ENCODE assay signal across 15 mouse cellular contexts in genomic region chr4:99931807-99932206, GRCm38 (mm10). TPM values are rescaled to one million over a fixed set of nuclear protein-coding genes. Genes with fewer than 3 reads are reported as not detected.
A peak's percentile ranks its signal among the peaks of the same experiment; 100 is the strongest.
DNase-seq lines count a peak whose midpoint lies in the region; ATAC-seq and TF ChIP-seq lines count a peak whose summit lies in the region.
"Had no signal": no experiment of that assay in that cellular context is flagged by ENCODE, and none has a peak within 500 bp of the region (broad histone marks: within the 10 kb centered on the region; RNA-seq: fewer than 3 reads in every experiment).

No protein-coding gene starts in this region.

- TF ChIP-seq POLR2A in cerebellum, adult 2 months (IDR thresholded peaks at IDR 0.05; ENCODE audit: borderline replicate concordance, insufficient read depth, low read length) = no peak

- no peak for ATAC-seq in heart, embryonic 13.5 days (ENCODE audit: extremely low read depth, insufficient number of reproducible peaks, low FRiP score, low TSS enrichment)
- no peak for ATAC-seq in liver, embryonic 16.5 days (ENCODE audit: low read depth)
- ATAC-seq: Patski had no signal

- peaks cover 56% of the 10 kb centered on the region for H3K4me1 ChIP-seq in heart, embryonic 13.5 days
- H3K4me1 ChIP-seq in liver, embryonic 16.5 days (ENCODE audit: control insufficient read depth, low read depth, low read length) = no peaks in the 10 kb centered on the region; the same call in none of the 2 replicates
- H3K4me1 ChIP-seq in cerebellum, adult 2 months (ENCODE audit: control insufficient read depth, insufficient read depth, low read length) = peaks cover 17% of the 10 kb centered on the region

- no peak for TF ChIP-seq CTCF in layer of hippocampus, adult 2 months (conservative IDR thresholded peaks at IDR 0.05)
- no peak for TF ChIP-seq CTCF in cerebellum, adult 2 months (IDR thresholded peaks at IDR 0.05; ENCODE audit: borderline replicate concordance, insufficient read depth, low read depth, low read length)

- DNase-seq in layer of hippocampus, adult 2 months (ENCODE audit: low spot score in 2 of 2) = no peak
- no peak for DNase-seq in layer of hippocampus, postnatal 14 days (ENCODE audit: low spot score in 2 of 2)
- DNase-seq in gastrocnemius, postnatal 25 days = peak; percentile 38
- no peak for DNase-seq in cerebellum, adult 2 months
- no peak for DNase-seq in kidney, postnatal 14 days
- DNase-seq: cerebellum, postnatal 10 days; right cerebral cortex, postnatal 14 days; thymus, postnatal 14 days had no signal

- 45% methylated on average over 4 of the region's 4 CpGs for WGBS in heart, embryonic 13.5 days
- 79% methylated on average over 4 of the region's 4 CpGs for WGBS in liver, embryonic 16.5 days (ENCODE audit: insufficient replicate concordance)
- WGBS in cerebellum, adult 2 months = 81% methylated on average over 4 of the region's 4 CpGs

- H3K9me3 ChIP-seq in heart, embryonic 13.5 days = no peaks in the 10 kb centered on the region
- H3K9me3 ChIP-seq in liver, embryonic 16.5 days (replicated peaks; ENCODE audit: control insufficient read depth, low read length) = no peaks in the 10 kb centered on the region
- H3K9me3 ChIP-seq: embryonic facial prominence, embryonic 12.5 days; limb, embryonic 15.5 days had no signal

- no peaks in the 10 kb centered on the region for H3K27me3 ChIP-seq in heart, embryonic 13.5 days (replicated peaks)
- H3K27me3 ChIP-seq in liver, embryonic 16.5 days (ENCODE audit: control insufficient read depth, insufficient read depth, low read depth, low read length) = no peaks in the 10 kb centered on the region
- no peaks in the 10 kb centered on the region for H3K27me3 ChIP-seq in cerebellum, adult 2 months (ENCODE audit: control insufficient read depth, insufficient read depth, low read length)
- H3K27me3 ChIP-seq: CH12.LX; embryonic facial prominence, embryonic 12.5 days; limb, embryonic 15.5 days; Patski had no signal

- H3K9ac ChIP-seq in heart, embryonic 13.5 days = peak overlapping the region; percentile 92
- no peak overlapping the region for H3K9ac ChIP-seq in liver, embryonic 16.5 days (ENCODE audit: low read depth, low read length)
- H3K9ac ChIP-seq: embryonic facial prominence, embryonic 12.5 days; limb, embryonic 15.5 days had no signal

- peak overlapping the region; percentile 92; the same call in 1 of the 2 replicates for H3K4me3 ChIP-seq in layer of hippocampus, adult 2 months
- H3K4me3 ChIP-seq in heart, embryonic 13.5 days = peak overlapping the region; percentile 77
- peak overlapping the region; percentile 13 for H3K4me3 ChIP-seq in liver, embryonic 16.5 days (ENCODE audit: low read depth, low read length)
- no peak overlapping the region for H3K4me3 ChIP-seq in cerebellum, adult 2 months (replicated peaks; ENCODE audit: insufficient read depth, low read depth, low read length)
- H3K4me3 ChIP-seq: embryonic facial prominence, embryonic 12.5 days had no signal

- peaks cover 30% of the 10 kb centered on the region for H3K36me3 ChIP-seq in heart, embryonic 13.5 days
- H3K36me3 ChIP-seq in liver, embryonic 16.5 days (ENCODE audit: control insufficient read depth, insufficient read depth) = no peaks in the 10 kb centered on the region
- H3K36me3 ChIP-seq: embryonic facial prominence, embryonic 12.5 days; limb, embryonic 15.5 days had no signal

- peak overlapping the region; percentile 97; the same call in 1 of the 2 replicates for H3K27ac ChIP-seq in layer of hippocampus, adult 2 months
- H3K27ac ChIP-seq in heart, embryonic 13.5 days (replicated peaks) = peak overlapping the region; percentile 99
- no peak overlapping the region for H3K27ac ChIP-seq in liver, embryonic 16.5 days (ENCODE audit: low read length)
- no peak overlapping the region for H3K27ac ChIP-seq in cerebellum, adult 2 months (ENCODE audit: insufficient read depth, low read length)
- H3K27ac ChIP-seq: embryonic facial prominence, embryonic 12.5 days; kidney, postnatal 0 days had no signal

- H3K4me2 ChIP-seq in heart, embryonic 13.5 days = peak overlapping the region; percentile 77
- peak overlapping the region; percentile 74; the same call in 1 of the 2 replicates for H3K4me2 ChIP-seq in liver, embryonic 16.5 days (ENCODE audit: low read depth, low read length)

RNA-seq across cellular contexts. Expression of gene Itgb3bp, which starts 2.2 kb away (rescaled TPM):
- 1 to 10 TPM; 5.1 to 6.4 TPM for total RNA-seq in layer of hippocampus, adult 2 months (2021)
- total RNA-seq in layer of hippocampus, postnatal 14 days (2021) = 1 to 10 TPM; 4.8 to 4.9 TPM
- total RNA-seq in gastrocnemius, postnatal 25 days (2021) = 1 to 10 TPM; 3.6 to 4.7 TPM
- 33.2 and 35.9 TPM in 2 replicates for polyA plus RNA-seq in heart, embryonic 13.5 days (2015; fragmentation: Nextera tagmentation; extraction: Ambion mirVana)
- 11.6 and 15.1 TPM in 2 replicates for polyA plus RNA-seq in liver, embryonic 16.5 days (2015; fragmentation: Nextera tagmentation; extraction: Ambion mirVana)
- 3.6 and 4.1 TPM in 2 replicates for polyA plus RNA-seq in cerebellum, adult 2 months (2012; rRNA removed)

RNA-seq across cellular contexts. Expression of gene Pgm1, which starts 2.6 kb away (rescaled TPM):
- total RNA-seq in layer of hippocampus, adult 2 months (2021) = 10 to 100 TPM; 62.4 to 63.0 TPM
- total RNA-seq in layer of hippocampus, postnatal 14 days (2021) = 10 to 100 TPM; 53.6 to 57.2 TPM
- total RNA-seq in gastrocnemius, postnatal 25 days (2021) = 1,000 to 10,000 TPM in 1 of 2 experiments, 100 to 1,000 TPM in 1; 832 to 1,031 TPM
- 230 and 246 TPM in 2 replicates for polyA plus RNA-seq in heart, embryonic 13.5 days (2015; fragmentation: Nextera tagmentation; extraction: Ambion mirVana)
- polyA plus RNA-seq in liver, embryonic 16.5 days (2015; fragmentation: Nextera tagmentation; extraction: Ambion mirVana) = 179 and 213 TPM in 2 replicates
- 104 and 107 TPM in 2 replicates for polyA plus RNA-seq in cerebellum, adult 2 months (2012; rRNA removed)

Comparison
In these comparisons a context has a peak if more than half of its experiments do, and no peak if none do; other contexts are left out.
1. H3K27ac ChIP-seq: peak in layer of hippocampus, adult 2 months (single experiment) and heart, embryonic 13.5 days (single experiment); none in liver, embryonic 16.5 days (single experiment) and cerebellum, adult 2 months (single experiment).
2. RNA of gene Pgm1, which starts 2.6 kb away (total RNA-seq): 832 to 1,031 TPM in gastrocnemius, postnatal 25 days; 62.4 to 63.0 TPM in layer of hippocampus, adult 2 months and 53.6 to 57.2 TPM in layer of hippocampus, postnatal 14 days; every median in the first group is over 10 times any median in the second.